Mouse (Mus musculus) testis, adult 2 months (tissue): Measurements from ENCODE around the gene Tpm1.

Experiments
- CTCF ChIP-seq: fragments of 200-500 bp; IDR thresholded peaks from 2 replicates; pipeline ENCODE4 v1.5.1; 2012; ENCODE audit warnings: low read depth, mild to moderate bottlenecking, inconsistent platforms, low read length, moderate library complexity; ENCODE audit not compliant: control insufficient read depth, insufficient read depth, insufficient replicate concordance
- POLR2A ChIP-seq: fragments of 200-500 bp; IDR thresholded peaks from 2 replicates; pipeline ENCODE4 v1.6.1; 2012; ENCODE audit warnings: low read depth, mild to moderate bottlenecking, inconsistent platforms, low read length, moderate library complexity; ENCODE audit not compliant: control insufficient read depth

- no peak for TF ChIP-seq CTCF
- no peak for TF ChIP-seq POLR2A
Measured at GRCm38 (mm10) chr9:67001506-67001905, 47.7 kb downstream of the Tpm1 start.
